Mouse (Mus musculus) activated CD4-positive, CD25-positive, alpha-beta regulatory T cell, adult 4 months (primary cell): Measurements from ENCODE around the gene Extl2. TPM values are rescaled to one million over a fixed set of nuclear protein-coding genes. Genes with fewer than 3 reads are reported as not detected.

Experiments used
- ATAC-seq: one replicate; pipeline ENCODE4 v1.8.0; 2017
- polyA plus RNA-seq, 2 experiments: library from polyadenylated mRNA; unstranded; fragments of 100-300 nt; shearing (Covaris generic); gene quantifications; one replicate each; pipeline ENCODE4 v1.2.1; 2017

The Extl2 gene
- polyA plus RNA-seq: 10 to 100 TPM in 1 of 2 experiments, 1 to 10 TPM in 1; 6.9 to 11.1 TPM

GRCm38 (mm10) chr3:116006978-116007940, at the start of gene Extl2, which contains the start of gene Slc30a7:
Gene Extl2 (plus strand): TSS chr3:116007462.
Gene Slc30a7 (minus strand): TSS chr3:116007406.
- ATAC-seq: peak; percentile 44

GRCm38 (mm10) chr3:115961311-115962027, 45.8 kb upstream of the Extl2 start:
- ATAC-seq: no peak

DNA sequence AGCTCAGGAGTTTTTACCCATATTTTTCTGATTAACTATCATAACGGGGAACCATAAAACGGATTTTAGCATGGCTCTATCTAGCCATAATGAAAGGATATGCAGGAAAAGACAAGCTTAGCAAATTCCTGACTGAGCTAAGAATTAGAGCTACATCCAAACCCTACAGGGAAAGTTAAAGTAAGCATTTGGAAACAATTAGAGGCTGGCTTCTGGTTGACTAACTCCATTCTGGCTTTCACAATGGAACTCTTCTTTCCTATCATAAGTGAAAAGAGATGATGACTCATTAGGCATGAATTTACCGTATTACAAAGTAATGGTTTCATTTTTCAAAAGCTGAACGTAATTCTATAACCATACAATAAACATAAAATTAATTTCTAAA, 45.2 kb upstream of the Extl2 start:
- ATAC-seq: no peak

DNA sequence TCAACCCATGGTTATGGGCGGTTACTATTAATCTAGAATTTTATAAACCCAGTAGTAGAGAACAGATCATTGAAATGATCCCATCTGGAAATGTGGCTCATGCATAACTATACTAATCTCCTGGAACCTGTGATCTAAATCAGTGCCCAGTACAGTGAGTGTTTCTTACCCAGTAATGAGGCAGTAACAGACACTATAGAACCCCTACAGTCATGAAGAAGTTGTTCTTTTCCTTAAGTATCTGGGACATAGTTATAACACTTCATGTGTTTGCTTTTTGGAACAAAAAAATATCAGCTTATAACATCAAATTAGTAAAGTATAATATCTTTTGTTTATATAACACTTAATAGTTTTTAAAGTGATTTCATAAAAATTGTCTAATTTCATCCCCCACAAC, 43.7 kb upstream of the Extl2 start:
- ATAC-seq: no peak

DNA sequence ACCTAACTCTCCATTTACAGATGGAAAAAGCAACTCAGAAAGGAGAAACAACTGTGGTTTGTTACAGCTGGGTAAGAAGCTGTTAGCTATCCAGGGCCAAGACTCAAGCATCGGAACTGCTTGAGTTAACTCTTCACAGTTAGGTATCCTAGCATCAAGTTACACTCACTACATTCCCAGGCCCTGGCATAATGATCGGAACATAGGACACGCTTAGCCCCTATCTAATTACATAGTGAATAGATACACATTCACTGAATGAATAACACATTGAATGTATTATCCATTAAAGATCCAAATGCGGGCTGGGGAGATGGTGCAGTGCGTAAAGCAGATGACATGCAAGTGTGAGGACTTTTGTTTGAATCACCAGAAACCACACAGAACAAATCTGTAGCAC, 43.2 kb upstream of the Extl2 start:
- no peak for ATAC-seq

DNA sequence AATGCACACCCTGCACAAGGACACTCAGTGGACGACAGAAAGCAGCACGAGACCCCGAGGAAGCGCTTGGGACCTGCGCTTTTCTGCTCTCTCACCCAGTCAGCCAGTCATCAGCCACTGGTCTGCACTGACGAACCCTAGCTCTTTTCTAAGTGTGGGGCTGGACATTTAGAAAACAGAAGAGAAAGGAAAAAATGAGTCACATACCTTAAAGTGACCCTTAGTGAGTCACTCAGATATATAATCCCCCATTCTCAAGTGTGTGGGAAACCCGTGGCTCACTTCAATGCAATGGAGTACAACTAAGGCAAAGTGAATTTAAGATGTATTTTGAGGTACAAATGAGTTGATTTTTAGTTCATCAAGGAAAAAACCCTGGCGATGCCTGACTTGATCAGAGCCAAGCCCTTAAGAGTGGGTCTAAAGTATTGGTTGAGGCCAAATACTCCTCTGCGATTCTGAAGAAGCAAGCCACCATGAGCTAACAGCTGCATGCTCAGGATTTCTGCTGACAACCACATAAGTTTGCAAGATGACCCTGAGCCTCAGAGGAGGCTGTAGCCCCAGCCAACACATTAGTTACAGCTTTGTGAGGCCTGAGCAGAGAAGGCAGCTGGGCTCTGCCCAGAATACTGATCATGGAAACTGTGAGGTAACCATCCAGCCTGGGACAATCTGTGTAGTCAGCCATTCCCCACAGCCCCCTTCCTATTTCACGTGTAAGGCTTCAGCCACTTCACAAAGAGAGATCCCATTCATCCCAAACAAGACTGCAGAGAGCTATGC, 38.3 kb upstream of the Extl2 start:
- ATAC-seq: no peak

DNA sequence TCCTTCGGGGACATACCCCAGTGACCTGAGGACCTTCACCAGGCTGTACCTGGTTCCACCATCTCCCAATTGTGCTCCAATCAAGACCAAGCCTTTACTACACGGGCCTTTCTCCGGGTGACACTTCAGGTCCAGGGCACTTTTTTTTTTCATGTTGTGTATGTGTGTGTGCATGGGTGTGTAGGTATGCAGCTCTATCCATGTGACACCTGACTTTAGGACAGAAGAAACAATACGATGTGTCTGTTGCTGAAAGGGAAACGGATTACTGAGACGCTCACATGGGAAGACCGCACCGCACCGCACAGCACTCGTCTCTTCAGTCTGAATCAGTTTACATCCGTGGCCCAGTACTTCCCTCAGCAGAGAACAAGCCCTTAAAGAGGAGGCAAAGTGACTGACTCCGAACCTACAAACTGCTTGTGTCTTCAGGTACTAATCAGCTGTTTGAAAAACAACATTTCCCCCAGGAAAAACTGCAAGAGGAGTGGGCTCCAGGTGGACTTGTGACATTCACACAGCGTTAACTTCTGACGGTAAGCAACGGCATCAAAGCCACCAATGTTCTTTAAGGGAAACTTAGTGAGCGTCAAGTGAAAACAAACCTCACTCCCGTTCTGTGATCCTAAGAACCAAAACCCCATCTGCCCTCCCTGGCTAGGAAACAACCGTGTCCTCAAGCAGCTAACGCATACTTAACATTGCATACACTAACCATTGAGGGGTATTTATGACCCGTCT, 36.0 kb upstream of the Extl2 start:
- ATAC-seq: no peak

- ATAC-seq: peak; percentile 51
Observed at GRCm38 (mm10) chr3:115971891-115972646, 35.2 kb upstream of the Extl2 start.

DNA sequence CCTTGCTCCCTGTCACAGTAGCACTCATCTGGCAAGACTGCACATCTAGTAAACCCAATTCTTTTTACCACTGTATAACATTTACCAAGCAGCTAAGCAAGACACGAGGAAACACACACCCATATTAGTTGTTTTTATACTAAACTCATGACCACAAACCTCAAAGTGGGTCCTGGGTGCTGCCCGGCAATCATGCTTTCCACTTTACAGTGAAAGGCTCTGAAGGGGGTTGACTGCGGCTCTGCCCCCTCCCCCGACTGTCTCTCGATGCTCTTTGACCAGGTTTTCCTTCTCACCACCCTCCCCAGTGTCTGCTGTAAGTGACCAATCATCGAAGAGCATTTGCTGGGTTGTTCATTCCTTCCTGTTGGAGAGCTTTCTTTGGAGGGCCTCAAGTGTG, 33.0 kb upstream of the Extl2 start:
- ATAC-seq: peak; percentile 63

- no peak for ATAC-seq
Observed at GRCm38 (mm10) chr3:115974995-115975394, 32.3 kb upstream of the Extl2 start.

GRCm38 (mm10) chr3:115979000-115979399, 28.3 kb upstream of the Extl2 start:
- ATAC-seq: no peak

DNA sequence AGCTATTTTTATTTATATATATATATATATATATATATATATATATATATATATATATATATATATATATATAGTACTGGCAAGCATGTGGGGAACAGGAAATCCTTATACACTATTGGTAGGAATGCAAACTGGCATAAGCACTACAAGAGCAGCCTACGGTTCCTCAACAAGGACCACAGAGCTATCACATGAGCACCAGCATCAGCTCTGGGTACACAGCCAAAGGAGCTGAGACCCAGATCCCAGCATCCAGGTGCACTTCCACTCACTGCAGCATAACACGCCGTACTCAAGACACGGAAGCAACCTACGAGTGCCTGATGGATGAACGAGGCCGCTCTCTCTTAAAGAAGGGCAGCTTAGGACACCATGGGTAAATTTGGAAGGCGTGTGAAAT, 24.0 kb upstream of the Extl2 start:
- ATAC-seq: no peak

GRCm38 (mm10) chr3:115984653-115985052, 22.6 kb upstream of the Extl2 start:
- no peak for ATAC-seq

DNA sequence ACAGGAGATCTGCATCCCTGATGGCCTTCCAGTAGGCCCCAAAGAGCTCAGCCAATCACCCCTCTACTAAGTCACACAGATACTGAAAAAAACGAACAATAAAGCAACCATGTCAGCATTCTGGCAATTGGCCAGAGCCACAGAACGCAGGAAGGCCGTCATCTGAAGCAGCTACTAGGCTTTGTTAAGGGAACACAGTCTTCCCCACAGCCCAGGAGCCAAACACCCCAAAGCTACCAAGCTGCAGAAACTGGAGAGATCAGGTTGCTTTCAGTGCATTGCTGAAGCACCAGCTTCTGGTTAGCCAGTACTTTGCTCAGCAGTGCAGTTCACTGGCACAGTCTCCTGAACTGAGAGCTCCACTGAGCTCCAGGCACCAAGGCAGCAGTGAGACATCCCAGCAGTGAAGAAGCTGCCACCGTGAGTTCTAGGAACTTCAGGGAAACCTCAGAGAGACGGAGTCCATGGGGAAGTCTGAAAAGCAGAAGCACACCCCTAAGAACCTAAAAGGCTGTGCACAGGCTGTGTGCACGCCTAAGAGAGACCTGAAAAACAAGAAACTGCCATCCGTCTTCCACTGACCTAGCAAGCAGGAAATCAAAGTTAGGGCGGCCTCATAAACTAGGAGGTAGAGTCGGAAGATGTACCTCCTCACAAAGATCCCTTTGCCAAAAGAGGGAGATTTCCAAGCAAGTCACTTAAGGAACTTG, 21.9 kb upstream of the Extl2 start:
- no peak for ATAC-seq

GRCm38 (mm10) chr3:115992103-115992502, 15.2 kb upstream of the Extl2 start:
- no peak for ATAC-seq

GRCm38 (mm10) chr3:115992588-115992987, 14.7 kb upstream of the Extl2 start:
- ATAC-seq: no peak

DNA sequence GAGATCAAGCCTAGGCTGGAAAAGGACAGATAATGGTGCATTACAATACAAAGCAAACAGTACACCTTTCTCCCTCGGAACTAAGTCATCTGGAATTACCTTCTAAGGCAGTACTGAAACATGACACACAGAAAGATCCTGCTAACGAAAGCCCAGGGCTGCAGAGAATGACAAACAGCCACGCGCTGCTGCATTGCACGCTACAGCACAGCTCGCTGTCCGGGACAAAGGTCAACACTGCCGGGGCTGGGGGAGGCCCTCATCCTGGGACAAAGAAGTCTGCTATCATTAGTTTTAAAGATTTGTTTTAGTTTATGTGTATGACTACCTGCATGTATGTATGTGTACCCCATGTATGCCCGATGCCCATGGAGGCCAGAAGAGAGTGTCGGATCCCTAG, 14.2 kb upstream of the Extl2 start:
- ATAC-seq: no peak

GRCm38 (mm10) chr3:115996929-115997328, 10.3 kb upstream of the Extl2 start:
- no peak for ATAC-seq

DNA sequence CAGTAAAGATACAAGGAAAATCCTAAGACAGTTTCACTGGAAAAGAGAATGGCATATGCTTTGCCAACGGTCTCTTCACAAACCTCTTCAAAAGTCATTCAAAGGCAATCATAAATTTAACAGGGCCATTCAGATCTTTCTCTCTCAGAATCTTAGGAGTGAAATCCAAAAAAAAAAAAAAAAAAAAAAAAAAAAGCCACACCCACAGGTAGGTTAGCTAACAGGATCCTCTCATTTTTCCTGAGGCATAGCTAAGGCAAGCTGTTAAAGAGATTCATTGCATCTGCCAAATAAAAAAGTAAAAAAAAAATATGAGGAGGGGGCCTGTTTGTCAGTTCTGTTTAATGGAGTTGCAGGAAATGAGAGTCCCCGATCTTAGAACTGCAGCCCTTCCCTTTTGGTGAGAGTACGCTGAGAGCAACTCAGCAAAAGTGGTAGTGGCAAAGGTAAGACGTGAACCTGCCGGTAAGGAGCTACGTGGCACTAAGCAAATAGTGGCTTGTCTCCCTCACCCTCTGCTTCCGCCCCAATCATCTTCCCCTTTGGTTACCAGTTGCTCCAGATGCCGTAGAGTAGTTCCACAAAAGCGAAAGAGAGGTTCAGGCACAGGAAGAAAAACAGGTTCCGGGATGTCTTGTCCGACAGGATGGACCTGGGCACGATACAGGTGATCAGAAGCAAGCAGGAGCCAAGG, 831 bp upstream of the Extl2 start:
- ATAC-seq: peak; percentile 81

GRCm38 (mm10) chr3:116007941-116008440, 729 bp downstream of the Extl2 start:
- peak; percentile 21 for ATAC-seq
